ENCODE assay signal across 9 mouse cellular contexts in genomic region chr11:79973626-79974476, GRCm38 (mm10). TPM values are rescaled to one million over a fixed set of nuclear protein-coding genes. Genes with fewer than 3 reads are reported as not detected.
DNase-seq lines count a peak whose midpoint lies in the region; ATAC-seq lines count a peak whose summit lies in the region.
"Had no signal": no experiment of that assay in that cellular context is flagged by ENCODE, and none has a peak within 500 bp of the region (broad histone marks: within the 10 kb centered on the region; RNA-seq: fewer than 3 reads in every experiment).

No protein-coding gene starts in this region.

- peak; percentile 14 to 33 for DNase-seq in heart, adult 18-20 months
- DNase-seq in heart, postnatal 25 days (ENCODE audit: low spot score): no peak
- DNase-seq in ES-CJ7 (ENCODE audit: low read depth, low spot score): peak; percentile 64
- DNase-seq in embryo, embryonic 10.5 days (ENCODE audit: low spot score): peak; percentile 69
- DNase-seq in heart, postnatal 14 days: peak; percentile 23 to 26
- DNase-seq in limb, embryonic 10.5 days (ENCODE audit: low spot score): peak; percentile 76
- peak; percentile 37 for DNase-seq in mesoderm, embryonic 11.5 days (ENCODE audit: low read depth, low spot score)

- H3K27ac ChIP-seq in limb, embryonic 10.5 days: peak overlapping the region; percentile 58; the same call in 1 of the 2 replicates
- no peak overlapping the region for H3K27ac ChIP-seq in stomach, embryonic 16.5 days (ENCODE audit: low read length)

- under 1% methylated on average over 41 of the region's 41 CpGs for WGBS in limb, embryonic 10.5 days
- under 1% methylated on average over 41 of the region's 41 CpGs for WGBS in stomach, embryonic 16.5 days

- no peaks in the 10 kb centered on the region for H3K36me3 ChIP-seq in limb, embryonic 10.5 days
- H3K36me3 ChIP-seq in stomach, embryonic 16.5 days (ENCODE audit: control insufficient read depth, insufficient read depth, low read length): no peaks in the 10 kb centered on the region

- H3K4me3 ChIP-seq in limb, embryonic 10.5 days: peak overlapping the region; percentile 59
- H3K4me3 ChIP-seq in stomach, embryonic 16.5 days (replicated peaks; ENCODE audit: low read length): peak overlapping the region; percentile 56

- peaks cover 34% of the 10 kb centered on the region for H3K27me3 ChIP-seq in limb, embryonic 10.5 days (ENCODE audit: low read depth, poor library complexity, severe bottlenecking)
- peaks cover 25% of the 10 kb centered on the region for H3K27me3 ChIP-seq in stomach, embryonic 16.5 days (ENCODE audit: control insufficient read depth, insufficient read depth, low read length)

- H3K4me1 ChIP-seq in limb, embryonic 10.5 days: peaks cover 17% of the 10 kb centered on the region
- peaks cover 10% of the 10 kb centered on the region for H3K4me1 ChIP-seq in stomach, embryonic 16.5 days (ENCODE audit: control insufficient read depth, insufficient read depth, low read length)

- intact Hi-C loops in heart, postnatal 25 days (cut with DNase I): no loop called here
- intact Hi-C loops in heart, postnatal 14 days (cut with DNase I): no loop called here

- H3K9me3 ChIP-seq in limb, embryonic 10.5 days (replicated peaks): no peaks in the 10 kb centered on the region
- H3K9me3 ChIP-seq in stomach, embryonic 16.5 days (replicated peaks; ENCODE audit: control insufficient read depth, low read length): no peaks in the 10 kb centered on the region

- no peak for ATAC-seq in stomach, embryonic 16.5 days (ENCODE audit: insufficient read depth, low FRiP score)
- ATAC-seq: Patski had no signal

- peak overlapping the region; percentile 68 for H3K9ac ChIP-seq in stomach, embryonic 16.5 days (ENCODE audit: low read length)

- peak overlapping the region; percentile 92 for H3K4me2 ChIP-seq in stomach, embryonic 16.5 days (ENCODE audit: low read depth, low read length)

RNA-seq across cellular contexts. Expression of gene Utp6, which starts 11.7 kb away (rescaled TPM):
- 10 to 100 TPM; 25.1 to 28.0 TPM for total RNA-seq in heart, adult 18-20 months (2021)
- total RNA-seq in heart, postnatal 25 days (2021): 10 to 100 TPM; 20.9 to 23.2 TPM
- 10 to 100 TPM; 19.4 to 21.3 TPM for total RNA-seq in heart, postnatal 14 days (2021)
- polyA plus RNA-seq in limb, embryonic 10.5 days (2016; fragmentation: Nextera tagmentation; extraction: Ambion mirVana): 72.3 and 77.1 TPM in 2 replicates
- polyA plus RNA-seq in stomach, embryonic 16.5 days (2015; fragmentation: Nextera tagmentation; extraction: Ambion mirVana): 40.2 and 50.4 TPM in 2 replicates

RNA-seq across cellular contexts. Expression of gene Suz12, which starts 19.1 kb away (rescaled TPM):
- total RNA-seq in heart, adult 18-20 months (2021): 10 to 100 TPM; 28.2 to 28.8 TPM
- 10 to 100 TPM; 24.9 to 27.2 TPM for total RNA-seq in heart, postnatal 25 days (2021)
- 10 to 100 TPM; 28.2 to 30.2 TPM for total RNA-seq in heart, postnatal 14 days (2021)
- 21.1 and 22.5 TPM in 2 replicates for polyA plus RNA-seq in limb, embryonic 10.5 days (2016; fragmentation: Nextera tagmentation; extraction: Ambion mirVana)
- 13.5 and 17.8 TPM in 2 replicates for polyA plus RNA-seq in stomach, embryonic 16.5 days (2015; fragmentation: Nextera tagmentation; extraction: Ambion mirVana)
